Mouse (Mus musculus) heart, postnatal 10 days (tissue): ENCODE data around the gene Necab2. TPM values are rescaled to one million over a fixed set of nuclear protein-coding genes. Genes with fewer than 3 reads are reported as not detected.

ENCODE experiments used
- DNase-seq, 2 experiments: peaks; one replicate each; pipeline ENCODE4 v3.0.0; 2021
- intact Hi-C: fragments of 180-260 bp; cut with DNase I; formaldehyde crosslinking; loops from one replicate; pipeline ENCODE4 v1.15.1; 2025
- total RNA-seq, 2 experiments: library from RNA; stranded (reverse); gene quantifications; 2 replicates each; pipeline ENCODE4 v1.2.3; 2021

The Necab2 gene
- total RNA-seq, 2 experiments from 2014 or later: not detected

GRCm38 (mm10) chr8:119447781-119448170, 1.3 kb downstream of the Necab2 start:
- no peak for DNase-seq
- intact Hi-C loops: loop anchor here (2.0 kb wide), 1 partner anchor 227 kb away; no protein-coding TSS in a partner anchor

DNA sequence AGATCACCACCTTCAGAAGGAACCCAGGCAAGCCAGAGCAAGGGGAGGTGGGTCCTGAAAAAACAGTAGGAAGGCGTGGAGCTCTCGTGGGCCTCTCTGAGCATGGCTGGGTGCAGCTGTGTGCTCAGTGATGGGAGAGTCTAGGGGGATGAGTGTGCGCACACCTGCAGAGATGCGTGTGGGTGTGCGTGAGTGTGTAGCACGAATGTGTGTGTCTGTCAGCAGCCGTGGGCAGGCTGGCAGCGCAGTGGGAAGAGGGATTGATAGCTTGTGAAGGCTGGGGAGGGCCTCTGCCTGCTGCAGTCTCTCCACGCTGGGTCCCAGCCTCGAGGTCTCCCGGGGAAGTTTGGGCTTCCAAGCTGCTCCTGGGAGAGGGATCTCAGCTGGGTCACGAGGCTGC, 3.1 kb downstream of the Necab2 start:
- intact Hi-C loops: no loop called here
- DNase-seq: no peak

DNA sequence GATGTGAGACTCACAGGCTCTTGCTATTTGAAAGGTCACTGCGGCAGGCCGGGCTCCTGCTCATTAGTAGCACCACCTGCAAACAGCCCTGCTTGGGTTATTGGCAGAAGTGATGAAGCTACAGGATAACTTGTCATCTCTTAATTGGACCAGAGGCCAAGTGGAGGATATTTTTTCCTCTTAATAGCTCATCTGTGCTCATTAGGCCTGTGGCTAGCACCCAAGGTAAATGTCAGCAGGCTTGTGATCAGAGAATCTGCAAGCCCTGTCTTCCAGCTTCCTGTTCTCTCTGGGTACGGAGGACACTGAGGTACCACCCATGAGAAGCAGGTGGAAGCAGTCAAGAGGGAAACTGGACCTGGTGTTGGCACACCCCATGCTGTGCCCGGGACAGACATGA, 4.6 kb downstream of the Necab2 start:
- no peak for DNase-seq
- intact Hi-C loops: no loop called here

- intact Hi-C loops: no loop called here
- DNase-seq: no peak
Observed at GRCm38 (mm10) chr8:119452919-119453318, 6.4 kb downstream of the Necab2 start.

DNA sequence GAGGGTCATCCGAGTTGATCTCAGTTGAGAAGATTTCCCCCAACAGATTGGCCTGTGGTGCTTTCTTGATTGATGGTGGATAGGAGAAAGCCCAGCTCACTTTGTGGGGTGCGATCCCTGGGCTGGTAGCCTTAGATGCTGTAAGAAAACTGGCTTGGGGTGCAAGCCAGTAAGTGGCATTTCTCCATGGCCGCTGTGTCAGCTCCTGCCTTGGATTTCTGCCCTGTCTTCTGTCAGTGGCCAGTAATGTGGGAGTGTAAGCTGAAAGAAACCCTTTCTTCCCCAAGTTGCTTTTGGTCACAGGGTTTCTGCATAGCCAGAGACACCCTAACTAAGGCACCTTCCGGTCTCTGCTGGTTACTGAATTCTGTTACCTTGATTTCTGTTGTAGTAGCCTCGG, 9.5 kb downstream of the Necab2 start:
- no peak for DNase-seq
- intact Hi-C loops: no loop called here

DNA sequence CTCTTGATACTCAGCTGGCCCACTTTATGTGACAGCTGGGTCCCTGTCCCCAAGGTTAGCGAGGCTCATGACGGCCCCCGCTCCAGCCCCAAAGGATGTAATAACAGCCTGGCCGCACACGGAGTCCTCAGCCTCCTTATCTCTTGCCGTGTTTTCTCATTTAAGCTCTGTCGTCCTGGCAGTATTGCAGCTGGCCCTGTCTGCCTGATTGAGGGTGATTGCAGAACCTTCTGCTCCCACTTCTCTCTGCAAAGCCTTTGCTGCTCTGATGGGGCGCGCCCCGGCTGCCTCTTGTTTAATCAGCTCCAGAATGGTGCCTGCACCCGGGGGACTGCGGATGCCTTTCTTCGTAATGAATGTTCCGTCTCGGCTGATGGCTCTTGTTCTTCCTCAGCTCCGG, 13.2 kb downstream of the Necab2 start:
- peak; percentile 21 to 29 for DNase-seq

DNA sequence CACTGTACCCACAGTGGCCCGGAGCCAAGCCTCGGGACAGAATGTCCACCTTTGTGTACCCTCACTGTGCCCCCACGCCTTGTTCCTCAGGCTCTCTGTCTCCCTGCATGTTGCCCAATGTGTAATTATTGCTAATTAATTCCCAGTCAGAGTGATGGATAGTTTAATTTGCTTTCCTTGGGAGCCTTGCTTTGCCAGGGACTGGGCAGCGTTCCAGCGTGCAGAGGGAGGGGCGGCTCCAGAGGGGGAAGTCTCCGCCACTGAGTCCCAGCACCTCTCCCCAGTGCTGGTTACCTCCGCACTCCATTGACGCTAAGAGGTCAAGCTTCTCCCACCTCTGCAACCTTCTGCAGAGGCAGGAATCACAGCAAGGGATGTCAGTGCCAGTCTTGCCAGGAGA, 14.8 kb downstream of the Necab2 start:
- intact Hi-C loops: no loop called here
- DNase-seq: no peak

More for the DNA sequence above, 13.2 kb downstream of the Necab2 start:
- intact Hi-C loops: no loop called here

DNA sequence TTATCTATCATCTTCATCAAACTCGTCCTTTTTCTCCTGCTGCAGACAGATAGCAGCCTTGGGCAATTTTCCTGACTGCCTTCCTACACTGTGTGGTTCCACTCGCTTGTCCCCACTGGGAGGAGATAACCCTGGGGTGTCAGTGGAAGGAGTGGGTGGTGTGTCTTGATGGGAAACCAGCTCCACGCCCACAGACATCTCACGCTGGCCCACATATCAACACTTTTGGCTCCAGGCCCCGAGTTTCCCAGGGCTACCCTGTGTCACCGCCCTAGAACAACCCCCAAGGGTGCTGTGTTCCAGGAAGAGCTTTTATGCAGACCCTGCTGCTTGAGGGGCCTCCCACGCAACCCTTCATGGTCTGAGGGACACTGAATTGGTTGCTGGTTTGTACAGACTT, 17.2 kb downstream of the Necab2 start:
- intact Hi-C loops: no loop called here
- no peak for DNase-seq

DNA sequence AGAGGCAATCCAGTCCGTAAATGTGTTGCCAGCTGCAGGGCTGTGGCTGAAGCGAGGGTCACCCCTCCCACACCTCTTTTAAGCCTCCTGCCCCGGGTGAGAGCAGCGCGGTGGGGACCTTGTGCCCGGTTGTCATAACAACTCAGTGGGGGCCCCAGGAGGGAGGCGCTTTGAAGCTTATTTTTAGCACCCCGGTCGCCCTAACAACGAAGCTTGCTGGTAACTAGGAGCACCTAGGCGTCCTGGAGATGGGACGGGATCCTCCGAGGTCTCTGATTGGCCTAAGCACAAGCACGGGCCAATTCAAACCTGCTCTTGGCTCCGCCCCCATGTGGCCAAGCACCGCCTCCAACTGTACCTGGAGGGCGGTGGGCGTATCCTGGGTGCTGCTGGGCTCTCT, 19.6 kb downstream of the Necab2 start:
- intact Hi-C loops: no loop called here
- no peak for DNase-seq

GRCm38 (mm10) chr8:119466794-119467193, 20.3 kb downstream of the Necab2 start:
- intact Hi-C loops: no loop called here
- DNase-seq: no peak

DNA sequence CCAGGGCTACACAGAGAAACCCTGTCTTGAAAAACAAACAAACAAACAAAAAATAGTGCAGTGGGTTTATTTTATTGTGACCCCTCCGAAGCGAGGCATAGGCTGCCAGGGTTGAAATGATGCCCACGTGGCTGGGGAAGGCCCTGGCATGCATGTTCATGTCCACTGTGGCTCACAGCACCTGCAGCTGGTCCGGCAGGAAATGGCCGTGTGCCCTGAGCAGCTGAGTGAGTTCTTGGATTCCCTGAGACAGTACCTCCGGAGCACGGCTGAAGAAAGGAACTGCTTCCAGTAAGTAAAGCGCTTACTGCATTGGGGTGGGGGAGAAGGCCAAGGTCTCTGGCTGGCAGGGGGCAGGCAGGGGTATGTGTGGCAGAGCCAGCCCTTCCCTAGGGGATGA, 21.6 kb downstream of the Necab2 start:
- no peak for DNase-seq
- intact Hi-C loops: no loop called here

DNA sequence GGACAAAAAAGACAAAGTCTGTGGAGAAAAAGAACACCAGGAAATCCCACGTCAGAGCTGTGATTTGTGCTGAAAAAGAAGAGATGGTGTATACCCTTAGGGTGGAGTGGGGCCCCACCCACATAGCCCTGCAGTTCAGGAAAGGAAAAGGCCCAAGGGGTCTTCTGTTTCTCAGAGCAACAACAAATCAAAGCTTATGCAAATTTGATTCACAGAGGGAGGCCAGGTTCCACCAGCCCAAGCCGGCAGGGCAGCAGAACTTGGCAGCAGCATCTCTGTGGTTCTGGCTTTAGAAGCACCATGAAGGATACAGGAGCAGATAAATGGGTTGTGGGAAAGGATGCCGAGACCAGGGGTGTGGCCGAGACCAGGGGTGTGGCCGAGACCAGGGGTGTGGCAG, 32.2 kb downstream of the Necab2 start:
- intact Hi-C loops: no loop called here
- DNase-seq: no peak

DNA sequence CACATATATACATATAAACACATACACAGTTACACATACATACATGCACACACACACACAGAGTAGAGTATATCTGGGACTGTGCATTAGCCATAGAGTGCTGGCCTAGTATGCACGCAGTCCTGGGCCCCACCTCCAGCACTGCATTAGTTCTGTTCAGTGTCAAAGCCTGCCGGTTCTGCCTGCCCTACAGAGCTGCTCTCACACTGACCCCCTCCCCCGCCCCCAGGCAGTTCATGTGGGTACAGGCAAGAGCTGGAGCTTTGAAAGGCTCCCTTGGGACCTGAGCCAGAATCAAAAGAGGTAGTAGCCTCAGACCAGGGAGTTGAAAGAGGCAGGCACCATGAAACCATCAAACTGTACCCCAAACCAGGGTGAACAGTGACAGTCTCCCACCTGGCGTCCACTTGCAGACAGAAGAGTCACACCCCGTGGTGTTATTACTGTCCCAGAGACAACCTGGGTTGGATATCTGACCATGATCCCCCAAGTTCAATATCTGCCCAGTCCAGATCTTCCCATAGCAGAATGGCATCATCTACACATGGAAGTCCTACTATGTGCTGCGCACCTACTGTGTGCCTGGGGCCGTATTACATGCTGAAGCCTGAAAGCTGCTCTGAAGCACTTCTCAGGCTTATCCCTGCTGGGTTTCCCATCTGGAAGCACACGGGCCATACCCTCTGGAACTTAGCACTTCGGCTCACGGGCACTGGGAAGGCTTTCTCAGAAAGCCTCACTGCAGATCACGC, 37.8 kb downstream of the Necab2 start:
- no peak for DNase-seq
- intact Hi-C loops: no loop called here

DNA sequence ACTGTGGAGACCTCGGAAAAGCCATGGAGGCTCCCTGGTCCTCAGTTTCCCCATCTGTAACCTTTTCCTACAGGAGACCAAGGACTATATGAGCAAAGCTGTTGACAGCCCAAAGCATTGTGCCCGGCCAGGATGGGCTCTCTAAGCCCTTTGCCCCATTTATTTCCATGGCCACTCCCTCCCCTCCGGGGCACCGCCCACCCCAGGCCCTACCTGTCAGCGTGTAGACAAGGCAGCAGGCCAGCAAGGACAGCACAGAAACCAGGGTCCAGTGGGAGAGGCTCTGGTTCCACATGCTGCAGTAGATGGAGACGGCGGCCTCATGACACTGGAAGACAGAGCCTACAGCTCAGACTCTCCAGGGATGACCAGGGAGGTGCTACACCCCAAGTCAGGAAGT, 40.6 kb downstream of the Necab2 start:
- DNase-seq: no peak
- intact Hi-C loops: no loop called here

GRCm38 (mm10) chr8:119496848-119497247, 50.3 kb downstream of the Necab2 start:
- peak; percentile 32 to 65 for DNase-seq
- intact Hi-C loops: loop anchor here (1.0 to 2.0 kb wide), 2 partner anchors 56 to 85 kb away; no protein-coding TSS in a partner anchor

GRCm38 (mm10) chr8:119499836-119500235, 53.3 kb downstream of the Necab2 start:
- DNase-seq: no peak
- intact Hi-C loops: no loop called here

- intact Hi-C loops: no loop called here
- no peak for DNase-seq
Observed at GRCm38 (mm10) chr8:119501598-119501997, 55.1 kb downstream of the Necab2 start, which contains the start of gene Slc38a8. Gene Slc38a8, minus strand, starts transcription at chr8:119501698.

DNA sequence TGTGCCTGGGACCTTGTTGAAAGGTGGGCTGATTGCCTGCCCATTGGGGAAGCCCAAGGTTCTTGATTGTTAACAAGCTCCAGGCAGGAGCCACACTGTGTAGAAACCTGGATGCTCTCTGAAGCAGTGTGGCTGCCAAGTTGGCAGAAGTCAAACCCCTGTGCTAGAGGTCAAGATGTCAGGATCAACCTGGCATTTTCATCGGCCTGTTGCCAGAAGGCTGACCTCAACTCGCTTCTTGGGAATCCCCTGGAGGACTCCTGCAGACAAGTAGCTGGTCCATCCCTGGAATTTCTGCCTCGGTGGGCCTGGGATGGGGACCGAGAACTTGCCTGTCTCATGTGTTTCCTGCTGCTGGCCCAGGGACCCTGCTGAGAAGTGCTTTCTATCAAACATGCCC, 55.6 kb downstream of the Necab2 start:
- intact Hi-C loops: no loop called here
- DNase-seq: no peak

- no peak for DNase-seq
- intact Hi-C loops: no loop called here
Observed at GRCm38 (mm10) chr8:119503191-119503767, 56.8 kb downstream of the Necab2 start.

GRCm38 (mm10) chr8:119505488-119505887, 59.0 kb downstream of the Necab2 start:
- intact Hi-C loops: no loop called here
- no peak for DNase-seq

GRCm38 (mm10) chr8:119506106-119506505, 59.6 kb downstream of the Necab2 start:
- intact Hi-C loops: no loop called here
- DNase-seq: no peak

DNA sequence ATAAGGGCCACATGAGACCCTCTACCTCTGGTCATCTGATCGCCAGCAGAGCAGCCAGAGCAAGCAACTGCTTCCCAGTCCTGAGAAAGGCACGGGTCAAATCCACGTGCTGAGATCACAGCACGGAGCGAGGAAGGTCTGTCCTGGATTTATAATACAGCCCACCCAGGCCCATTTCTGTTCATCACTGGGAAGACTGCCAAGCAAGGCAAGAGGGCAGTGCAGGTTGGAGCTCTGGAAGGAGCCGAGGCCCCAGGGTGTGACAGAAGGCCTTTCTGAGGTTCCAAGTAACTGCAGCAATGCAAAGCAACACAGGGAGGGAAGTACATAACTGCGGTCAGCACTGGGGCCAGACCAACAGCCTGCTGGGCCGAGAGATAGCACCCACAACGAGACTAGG, 64.0 kb downstream of the Necab2 start:
- intact Hi-C loops: no loop called here
- DNase-seq: no peak
